Mouse (Mus musculus) CH12.LX (cell line): Measurements from ENCODE around the gene Map3k20. TPM values are rescaled to one million over a fixed set of nuclear protein-coding genes. Genes with fewer than 3 reads are reported as not detected.

Experiments used
- DNase-seq: peaks from one replicate; pipeline ENCODE4 v3.0.0-alpha.2; 2013; ENCODE audit errors: extremely low read depth
- H3K27ac ChIP-seq: 2 replicates; pipeline ENCODE4 v1.5.1; 2012; ENCODE audit warnings: low read depth, mild to moderate bottlenecking, control low read depth, moderate library complexity; ENCODE audit not compliant: insufficient read depth
- H3K27me3 ChIP-seq: replicated peaks from 2 replicates; pipeline ENCODE3; 2012; ENCODE audit warnings: inconsistent platforms
- H3K36me3 ChIP-seq, 2 experiments: replicated peaks in 1 of 2; 2 replicates each; pipeline versions ENCODE3 to v1.6.1; 2012; ENCODE audit warnings: inconsistent platforms in 1 of 2, low read length in 1 of 2, mild to moderate bottlenecking in 1 of 2, mixed read lengths in 1 of 2, moderate library complexity in 1 of 2; ENCODE audit not compliant: control insufficient read depth in 1 of 2, insufficient read depth in 1 of 2
- H3K4me1 ChIP-seq, 2 experiments: 2 replicates each; pipeline ENCODE4 v1.6.1; 2012; ENCODE audit warnings: inconsistent platforms in 1 of 2, moderate library complexity in 1 of 2; ENCODE audit not compliant: insufficient read depth in 2 of 2, control insufficient read depth in 1 of 2
- H3K4me2 ChIP-seq: 2 replicates; pipeline ENCODE4 v1.6.1; 2012; ENCODE audit warnings: low read depth, mild to moderate bottlenecking, control low read depth; ENCODE audit not compliant: poor library complexity, insufficient read depth, severe bottlenecking
- H3K4me3 ChIP-seq, 3 experiments: fragments of 150-350 bp in 1 of 3; sonication (generic) in 1 of 3; replicated peaks in 1 of 3; 2 replicates each; pipeline versions ENCODE3 to v1.5.1; 2011 to 2012; ENCODE audit warnings: low read depth in 2 of 3, low read length in 2 of 3, mild to moderate bottlenecking in 2 of 3, moderate library complexity in 2 of 3, control low read depth in 1 of 3, improper control_type of control experiment in 1 of 3, inconsistent platforms in 1 of 3, mixed read lengths in 1 of 3; ENCODE audit not compliant: poor library complexity in 1 of 3
- H3K79me2 ChIP-seq: replicated peaks from 2 replicates; pipeline ENCODE4 v1.6.1; 2012; ENCODE audit warnings: mild to moderate bottlenecking, moderate library complexity; ENCODE audit not compliant: control insufficient read depth, poor library complexity, insufficient read depth, severe bottlenecking; ENCODE audit errors: extremely low read depth
- H3K9ac ChIP-seq: 2 replicates; pipeline ENCODE4 v1.6.1; 2012; ENCODE audit warnings: low read depth, mild to moderate bottlenecking, control low read depth, moderate library complexity; ENCODE audit not compliant: insufficient read depth
- H3K9me3 ChIP-seq: replicated peaks from 2 replicates; pipeline ENCODE3; 2012; ENCODE audit warnings: low read length, inconsistent platforms, mixed read lengths
- BHLHE40 ChIP-seq: IDR thresholded peaks from 2 replicates; pipeline ENCODE4 v1.6.1; 2011; ENCODE audit warnings: mild to moderate bottlenecking, low read depth, low read length, improper control_type of control experiment
- CHD1 ChIP-seq: IDR thresholded peaks from 2 replicates; pipeline ENCODE4 v1.6.1; 2012; ENCODE audit warnings: low read depth, low read length, improper control_type of control experiment, inconsistent platforms
- CHD2 ChIP-seq: IDR thresholded peaks from 2 replicates; pipeline ENCODE4 v1.6.1; 2011; ENCODE audit warnings: low read length, improper control_type of control experiment
- EP300 ChIP-seq: IDR thresholded peaks from 2 replicates; pipeline ENCODE4 v1.6.1; 2011; ENCODE audit warnings: low read length, improper control_type of control experiment
- ETS1 ChIP-seq: conservative IDR thresholded peaks from 2 replicates; pipeline ENCODE4 v1.6.1; 2012; ENCODE audit warnings: low read depth, mild to moderate bottlenecking, inconsistent platforms, low read length, improper control_type of control experiment, moderate library complexity
- HCFC1 ChIP-seq: IDR thresholded peaks from 2 replicates; pipeline ENCODE4 v1.6.1; 2012; ENCODE audit warnings: low read depth, mild to moderate bottlenecking, inconsistent platforms, low read length, improper control_type of control experiment
- JUND ChIP-seq: conservative IDR thresholded peaks from 2 replicates; pipeline ENCODE4 v1.6.1; 2011; ENCODE audit warnings: low read depth, low read length, improper control_type of control experiment
- KAT2A ChIP-seq: IDR thresholded peaks from 2 replicates; pipeline ENCODE4 v1.6.1; 2012; ENCODE audit warnings: low read length, improper control_type of control experiment, inconsistent platforms; ENCODE audit not compliant: insufficient replicate concordance
- MAZ ChIP-seq: IDR thresholded peaks from 2 replicates; pipeline ENCODE4 v1.6.1; 2012; ENCODE audit warnings: low read depth, mild to moderate bottlenecking, inconsistent platforms, low read length, improper control_type of control experiment, moderate library complexity
- MEF2A ChIP-seq: IDR thresholded peaks from 2 replicates; pipeline ENCODE4 v1.6.1; 2014; ENCODE audit warnings: low read depth, mild to moderate bottlenecking, inconsistent platforms, low read length, improper control_type of control experiment, borderline replicate concordance
- MXI1 ChIP-seq: IDR thresholded peaks from 2 replicates; pipeline ENCODE4 v1.6.1; 2011; ENCODE audit warnings: mild to moderate bottlenecking, low read depth, low read length, improper control_type of control experiment
- NRF1 ChIP-seq: IDR thresholded peaks from 2 replicates; pipeline ENCODE4 v1.6.1; 2014; ENCODE audit warnings: low read depth, mild to moderate bottlenecking, inconsistent platforms, low read length, improper control_type of control experiment, moderate library complexity
- PAX5 ChIP-seq: IDR thresholded peaks from 2 replicates; pipeline ENCODE4 v1.6.1; 2012; ENCODE audit warnings: low read length, inconsistent platforms, mixed read lengths
- RAD21 ChIP-seq: IDR thresholded peaks from 2 replicates; pipeline ENCODE4 v1.6.1; 2011; ENCODE audit warnings: low read depth, mild to moderate bottlenecking, low read length, improper control_type of control experiment, moderate library complexity
- RCOR1 ChIP-seq: conservative IDR thresholded peaks from 2 replicates; pipeline ENCODE4 v1.6.1; 2012; ENCODE audit warnings: low read depth, mild to moderate bottlenecking, inconsistent platforms, low read length, improper control_type of control experiment
- SIN3A ChIP-seq: IDR thresholded peaks from 2 replicates; pipeline ENCODE4 v1.6.1; 2012; ENCODE audit warnings: low read length, improper control_type of control experiment, inconsistent platforms
- SMC3 ChIP-seq: IDR thresholded peaks from 2 replicates; pipeline ENCODE4 v1.6.1; 2011; ENCODE audit warnings: low read depth, low read length, improper control_type of control experiment
- TBP ChIP-seq: conservative IDR thresholded peaks from 2 replicates; pipeline ENCODE4 v1.6.1; 2011; ENCODE audit warnings: low read depth, low read length, improper control_type of control experiment
- TCF12 ChIP-seq: IDR thresholded peaks from 2 replicates; pipeline ENCODE4 v1.6.1; 2014; ENCODE audit warnings: low read depth, mild to moderate bottlenecking, inconsistent platforms, low read length, improper control_type of control experiment
- ZC3H11A ChIP-seq: IDR thresholded peaks from 2 replicates; pipeline ENCODE4 v1.6.1; 2012; ENCODE audit warnings: low read depth, mild to moderate bottlenecking, inconsistent platforms, low read length, improper control_type of control experiment
- ZKSCAN1 ChIP-seq: IDR thresholded peaks from 2 replicates; pipeline ENCODE4 v1.6.1; 2012; ENCODE audit warnings: low read depth, inconsistent platforms, low read length, improper control_type of control experiment, borderline replicate concordance
- ZMIZ1 ChIP-seq: IDR thresholded peaks from 2 replicates; pipeline ENCODE4 v1.6.1; 2012; ENCODE audit warnings: low read depth, mild to moderate bottlenecking, inconsistent platforms, low read length, improper control_type of control experiment
- dilution Hi-C: fragments of 300-500 bp; cut with MboI; formaldehyde crosslinking; loops from 2 replicates; pipeline ENCODE4 v1.14.3; 2020; ENCODE audit warnings: low sequenced_read_pairs; ENCODE audit not compliant: extremely low pct_unique_long_range_greater_than_20kb, extremely low pct_ligation_motif_present
- in situ Hi-C: fragments of 300-500 bp; cut with MboI; formaldehyde crosslinking; loops from 3 replicates; pipeline ENCODE4 v1.14.3; 2019; ENCODE audit warnings: low sequenced_read_pairs, low pct_ligation_motif_present, low pct_unique_long_range_greater_than_20kb, mixed read lengths
- polyA plus RNA-seq: library from polyadenylated mRNA; unstranded; fragments of >175 nt; gene quantifications from 2 replicates; pipeline ENCODE4 v1.2.1, GENCODE M21; 2012; ENCODE audit warnings: low read depth; ENCODE audit not compliant: insufficient read length
- total RNA-seq, 2 experiments: library from RNA; depleted of rRNA; stranded (reverse); fragments of 300-350 nt in 1 of 2; fragments of >200 nt in 1 of 2; gene quantifications; 2 replicates each; pipeline ENCODE4 v1.2.3; 2012 to 2014

The Map3k20 gene
- total and polyA plus RNA-seq, 3 experiments = 4.1 to 6.6 (median 6.1) TPM

DNA sequence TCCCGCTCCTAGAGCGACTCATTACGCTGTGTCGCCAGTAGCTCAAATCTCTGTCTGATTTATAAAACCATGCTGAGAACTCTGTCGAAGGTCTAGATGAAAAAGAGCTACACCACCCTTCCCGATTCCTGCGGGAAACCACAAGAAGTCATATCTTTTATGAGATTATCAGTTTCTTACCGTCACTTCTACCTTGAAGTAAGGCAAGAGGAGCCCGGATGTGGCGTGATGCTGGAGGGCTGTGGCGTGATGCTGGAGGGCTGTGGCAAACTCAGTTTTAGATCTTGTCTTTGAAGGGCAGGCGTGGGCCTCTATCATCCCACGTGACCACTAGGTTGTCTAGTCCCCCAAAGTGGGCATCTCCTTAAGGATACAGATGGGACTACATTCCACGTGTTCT lies 3.5 kb upstream of the Map3k20 start:
- Histone ChIP-seq H3K27ac (no peak overlapping the region), H3K4me1 (peaks cover 0 to 11% of the 10 kb centered on the region in 2 experiments; a peak in 2 of 4 replicates), H3K79me2 (no peaks in the 10 kb centered on the region), H3K36me3 (no peaks in the 10 kb centered on the region), H3K27me3 (no peaks in the 10 kb centered on the region), H3K4me2 (no peak overlapping the region), H3K9ac (no peak overlapping the region), H3K4me3 (no peak overlapping the region), H3K9me3 (no peaks in the 10 kb centered on the region)
- dilution Hi-C loops = no loop called here
- in situ Hi-C loops = no loop called here
- TF ChIP-seq ZC3H11A = no peak
- TF ChIP-seq NRF1 = no peak
- no peak for TF ChIP-seq PAX5
- TF ChIP-seq MXI1 = no peak
- no peak for TF ChIP-seq MAZ
- TF ChIP-seq RAD21 = no peak
- no peak for TF ChIP-seq SIN3A
- no peak for TF ChIP-seq MEF2A
- TF ChIP-seq KAT2A = no peak
- no peak for TF ChIP-seq CHD1
- TF ChIP-seq BHLHE40 = no peak
- TF ChIP-seq RCOR1 = no peak
- no peak for TF ChIP-seq HCFC1
- no peak for DNase-seq

DNA sequence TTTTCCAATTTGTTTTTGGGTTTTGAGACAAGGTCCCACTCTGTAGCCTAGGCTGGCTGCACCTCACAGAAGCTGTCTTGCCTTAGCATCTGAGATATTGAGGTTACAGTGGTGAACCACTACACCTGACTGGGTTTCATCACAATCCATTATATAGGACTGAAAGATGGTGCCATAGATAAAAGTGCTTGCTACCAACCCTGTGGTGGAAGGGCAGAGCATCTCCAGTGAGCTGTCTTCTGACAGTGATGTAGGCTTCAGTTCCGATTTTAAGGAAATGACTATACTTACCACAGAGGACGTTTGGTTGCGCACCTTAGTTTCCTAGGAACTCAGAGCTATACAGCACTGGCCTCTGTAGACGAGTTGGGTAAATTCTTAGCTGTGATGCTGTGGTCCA lies 2.7 kb upstream of the Map3k20 start:
- in situ Hi-C loops = no loop called here
- Histone ChIP-seq H3K27ac (no peak overlapping the region), H3K27me3 (no peaks in the 10 kb centered on the region), H3K36me3 (no peaks in the 10 kb centered on the region), H3K9ac (no peak overlapping the region), H3K4me3 (no peak overlapping the region), H3K9me3 (no peaks in the 10 kb centered on the region), H3K4me1 (peaks cover 0 to 15% of the 10 kb centered on the region in 2 experiments; a peak in 3 of 4 replicates), H3K79me2 (no peaks in the 10 kb centered on the region), H3K4me2 (no peak overlapping the region)
- TF ChIP-seq ETS1 = no peak
- no peak for TF ChIP-seq NRF1
- TF ChIP-seq JUND = no peak
- no peak for TF ChIP-seq TBP
- TF ChIP-seq ZKSCAN1 = no peak
- TF ChIP-seq MEF2A = no peak
- no peak for TF ChIP-seq EP300
- no peak for TF ChIP-seq SMC3
- TF ChIP-seq CHD2 = no peak
- no peak for TF ChIP-seq HCFC1
- no peak for TF ChIP-seq BHLHE40
- no peak for TF ChIP-seq CHD1
- no peak for TF ChIP-seq ZMIZ1
- TF ChIP-seq TCF12 = no peak
- DNase-seq = no peak
- dilution Hi-C loops = no loop called here
